Mouse (Mus musculus) NIH3T3 (cell line): ENCODE measurements at regions not wholly inside any gene's neighbourhood (a gene's known extent, or its start where the extent isn't known, plus 50 kb on each side); places are given as distances from the start of the nearest gene placed in this dataset.
"Not testable (repeated sequence)": the region's sequence is repeated elsewhere in the genome, so short reads cannot be mapped to it uniquely, and the experiment has no call there.

ENCODE experiments used
- DNase-seq: peaks from one replicate; pipeline ENCODE4 v3.0.0-alpha.2; 2012; ENCODE audit warnings: low read depth

DNA sequence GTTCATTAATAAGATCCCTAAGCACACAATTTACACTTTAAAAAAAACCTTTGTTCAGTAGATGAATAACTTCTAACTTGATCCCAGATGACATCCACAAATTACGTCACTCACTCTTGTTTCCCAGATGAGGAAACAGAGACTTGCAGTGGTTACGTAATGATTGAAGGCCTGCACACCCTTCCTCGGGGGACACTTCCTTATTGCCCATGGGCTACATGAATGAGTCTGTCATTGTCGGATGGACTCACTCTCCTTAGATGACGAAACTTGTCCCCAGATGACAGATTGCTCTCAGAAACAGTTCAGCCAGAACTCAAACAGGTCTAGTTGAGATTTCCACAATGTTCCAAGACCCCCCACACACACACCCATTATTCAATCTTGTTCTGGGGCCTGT lies 111.4 kb upstream of the Dyrk2 start:
- DNase-seq = peak; percentile 44

DNA sequence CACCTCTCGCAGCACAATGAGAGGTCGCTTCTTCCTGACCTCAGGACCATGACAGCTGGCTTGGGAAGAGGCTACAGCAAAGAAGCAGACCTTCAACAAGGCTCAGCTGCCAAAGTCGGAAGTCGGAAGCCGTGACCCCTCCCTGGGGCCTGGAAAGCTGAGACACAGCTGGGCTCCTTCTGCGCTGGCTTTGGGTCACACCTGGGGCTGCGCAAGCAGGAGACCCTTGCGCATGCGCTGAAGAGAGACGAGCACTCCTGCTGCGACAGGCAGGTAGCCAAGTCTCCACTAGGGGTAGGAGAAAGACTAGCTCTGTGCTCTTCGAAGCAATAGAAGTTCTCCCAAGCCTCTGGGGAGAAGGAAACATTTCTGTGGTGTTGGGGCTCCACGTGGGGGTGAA lies 109.3 kb upstream of the Dyrk2 start:
- no peak for DNase-seq

DNA sequence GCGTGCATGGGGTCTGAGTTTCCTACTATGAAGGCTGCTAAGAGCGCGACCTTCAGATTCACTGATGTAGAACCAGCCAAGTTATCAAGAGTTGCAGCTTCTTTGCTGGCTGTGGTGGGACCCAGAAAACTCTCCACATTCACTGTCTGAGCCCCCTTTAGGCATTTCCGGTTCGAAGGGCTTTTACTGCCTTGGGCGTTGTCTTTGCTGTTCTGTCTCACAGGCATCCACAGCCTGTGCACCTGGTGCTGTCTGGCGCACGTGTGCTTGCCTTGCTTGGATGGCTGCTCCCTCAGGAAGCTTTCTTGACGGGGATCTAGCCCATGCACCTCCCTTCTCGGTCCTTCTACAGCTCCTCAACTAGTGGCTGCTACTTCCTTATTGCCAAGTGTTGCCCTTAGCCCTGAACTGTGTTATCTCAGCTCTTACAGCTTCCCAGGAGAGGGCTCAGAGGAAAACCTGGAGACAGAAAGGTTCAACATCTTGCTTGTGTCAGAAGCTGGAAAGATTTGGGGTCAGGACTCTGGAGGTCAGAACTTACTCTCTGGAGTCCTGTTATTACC lies 108.3 kb upstream of the Dyrk2 start:
- no peak for DNase-seq

DNA sequence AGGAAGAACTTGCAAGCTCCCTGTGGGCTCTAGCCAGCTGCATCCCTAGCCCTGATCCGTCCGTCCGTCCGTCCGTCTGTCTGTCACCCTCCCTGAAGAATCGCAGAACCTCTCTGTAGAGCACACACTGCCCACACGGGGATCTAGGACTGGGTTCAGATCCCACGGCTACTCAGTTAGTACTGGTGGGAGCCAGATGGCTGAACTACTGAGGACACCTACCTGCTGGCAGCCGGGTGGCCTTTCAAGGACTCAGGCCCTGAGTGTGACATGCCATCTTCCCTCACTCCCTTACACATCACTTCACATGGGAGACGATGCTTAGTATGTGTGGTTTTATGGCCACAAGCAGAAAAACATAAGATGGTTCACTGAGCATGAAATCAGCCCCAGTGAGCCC lies 106.4 kb upstream of the Dyrk2 start:
- no peak for DNase-seq

DNA sequence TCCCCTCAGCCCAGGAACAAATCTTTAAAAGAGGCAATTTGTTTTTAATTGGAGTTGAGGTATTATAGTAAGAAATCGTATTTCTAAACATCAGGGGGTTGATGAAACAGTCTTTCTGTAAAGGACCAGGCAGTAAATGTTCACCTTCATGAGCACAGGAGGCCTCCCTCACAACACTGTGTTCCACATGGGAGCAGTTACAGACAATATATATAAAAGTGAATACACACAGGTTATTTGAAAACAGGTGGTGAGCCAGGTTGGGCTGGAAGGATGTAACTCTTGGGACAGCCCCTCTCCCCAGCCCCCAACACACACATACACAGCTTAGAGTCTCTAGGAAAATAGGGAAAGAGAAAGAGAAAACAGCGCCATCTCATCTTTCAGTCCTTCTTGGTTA lies 105.8 kb upstream of the Dyrk2 start:
- DNase-seq = no peak

DNA sequence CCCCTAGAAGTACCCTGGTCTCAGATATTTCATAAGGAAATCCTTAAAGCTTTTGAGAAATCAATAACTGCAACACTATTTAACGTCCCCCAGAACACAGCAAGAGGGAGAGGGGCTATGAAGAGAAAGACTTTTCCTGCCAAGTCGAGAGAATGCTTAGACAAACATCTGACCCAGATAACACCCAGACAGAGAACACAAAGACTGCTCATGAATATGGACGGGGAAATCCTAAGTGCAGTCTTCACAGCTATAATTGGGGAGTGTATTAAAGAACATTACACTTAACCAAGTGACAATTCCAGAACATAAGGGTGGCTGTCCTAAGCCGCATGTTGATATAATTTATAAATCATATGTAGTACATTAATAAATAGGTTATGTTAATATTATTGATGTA lies 103.3 kb upstream of the Dyrk2 start:
- DNase-seq = no peak

DNA sequence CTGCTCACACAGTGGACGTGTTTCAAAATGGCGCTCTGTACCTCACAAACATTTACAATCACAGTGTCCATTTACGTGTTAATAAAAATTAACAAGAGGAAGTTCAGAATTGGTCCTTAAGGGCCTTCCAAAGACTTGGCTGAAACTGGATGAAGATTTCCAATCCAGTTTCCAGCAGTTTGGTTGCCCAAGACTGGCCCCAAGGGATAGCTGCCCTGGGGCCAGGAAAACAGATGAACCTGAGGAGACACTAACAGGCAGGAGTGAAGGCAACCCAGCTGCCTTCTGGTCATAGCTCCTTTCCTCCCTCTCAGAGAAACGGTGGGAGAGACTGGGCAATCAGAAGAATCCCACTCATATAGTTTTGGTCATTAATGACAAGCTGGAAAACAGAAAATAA lies 102.6 kb upstream of the Dyrk2 start:
- DNase-seq = no peak

DNA sequence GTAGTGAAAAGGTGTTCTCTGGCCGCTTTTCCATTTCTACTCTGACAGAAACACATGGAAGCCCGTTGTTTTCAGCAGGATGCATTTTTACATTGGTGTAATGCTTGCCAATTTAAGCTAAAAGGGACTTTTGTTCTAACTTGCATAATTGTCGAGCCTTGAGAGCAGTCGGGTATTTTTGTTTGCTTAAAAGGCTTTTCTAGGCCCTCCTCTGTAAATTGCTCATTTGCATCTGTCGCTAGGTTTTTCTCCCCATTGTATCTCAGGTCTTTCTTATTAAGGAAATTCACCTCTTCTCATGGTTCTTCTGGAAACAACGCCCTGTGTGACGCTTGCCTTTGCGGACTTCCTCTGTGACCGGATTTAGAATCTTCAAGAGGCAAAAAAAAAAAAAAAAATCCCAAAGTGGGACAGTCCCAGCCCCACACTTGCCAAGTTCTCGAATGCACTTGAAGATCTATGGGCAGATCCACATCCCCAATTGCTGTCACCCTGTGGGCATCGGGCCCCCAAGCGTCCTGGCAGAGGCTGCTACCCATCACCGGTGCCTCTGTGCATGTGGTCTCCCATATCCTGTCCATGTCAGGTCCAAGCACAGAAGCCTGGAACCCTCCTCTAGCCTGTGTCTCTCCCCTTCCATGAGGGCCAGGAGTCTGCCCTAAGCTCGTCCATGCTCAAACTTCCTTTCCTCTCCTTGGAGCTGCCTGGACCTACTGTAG lies 100.6 kb upstream of the Dyrk2 start:
- no peak for DNase-seq

DNA sequence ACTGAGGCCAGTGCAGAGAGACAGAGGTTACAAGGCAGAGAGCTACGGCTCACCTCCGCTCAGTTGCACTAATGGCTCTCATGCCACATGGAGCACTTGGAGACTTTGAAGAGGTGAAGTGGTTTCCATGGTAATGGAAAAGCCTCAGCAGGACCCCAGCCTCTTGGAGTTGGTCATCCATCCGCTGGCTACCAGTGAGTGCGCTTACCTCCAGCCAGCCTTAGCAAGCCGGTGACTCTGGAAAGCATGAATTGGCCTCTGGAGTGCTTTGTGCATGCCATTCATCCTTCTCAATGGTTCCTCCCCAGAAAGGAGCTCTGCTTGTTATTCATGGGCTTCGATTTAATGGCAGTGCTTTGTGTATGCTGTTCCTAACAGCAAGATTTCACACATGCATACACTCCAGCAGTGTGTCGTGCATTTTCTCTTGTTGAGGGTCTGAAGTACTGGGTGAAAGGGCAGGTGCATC lies 91.7 kb upstream of the Dyrk2 start:
- DNase-seq = no peak

DNA sequence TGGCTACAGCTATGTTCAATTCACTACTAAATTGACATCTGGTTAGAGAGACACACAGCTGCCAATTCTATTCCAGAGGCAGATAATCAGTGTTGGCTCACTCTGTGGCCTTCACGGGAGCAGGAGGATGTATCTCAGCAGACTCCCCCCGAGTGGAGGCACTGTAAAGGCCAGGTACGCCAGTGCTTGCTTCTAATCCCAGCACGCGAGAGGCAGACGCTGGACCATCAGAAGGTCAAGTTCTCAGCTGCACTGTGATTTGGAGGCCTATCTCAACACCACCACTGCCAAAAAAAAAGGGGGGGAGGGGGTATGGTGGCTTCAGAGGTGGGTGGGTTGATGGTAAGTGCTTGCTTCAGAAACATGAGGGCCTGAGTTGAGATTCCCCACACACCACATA lies 90.1 kb upstream of the Dyrk2 start:
- DNase-seq = no peak

DNA sequence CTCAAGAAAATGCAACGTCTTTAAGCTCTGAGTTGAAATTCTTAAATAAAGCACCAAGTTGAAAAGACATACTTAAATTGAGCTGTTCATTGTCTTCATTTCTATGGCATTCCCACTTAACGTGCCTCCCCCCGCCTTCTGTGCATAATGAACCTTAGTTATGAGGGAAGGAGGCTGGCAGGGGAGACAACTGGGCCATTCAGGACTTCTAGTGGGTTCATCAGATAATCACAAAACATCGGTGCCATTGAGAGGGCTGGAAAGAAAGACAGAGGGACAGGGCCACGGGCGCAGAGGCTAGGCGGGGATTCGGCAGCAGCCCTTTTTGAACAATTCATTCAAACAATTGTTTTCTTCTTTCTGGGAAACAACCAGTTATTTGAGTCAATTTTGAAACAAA lies 89.6 kb upstream of the Dyrk2 start:
- no peak for DNase-seq

DNA sequence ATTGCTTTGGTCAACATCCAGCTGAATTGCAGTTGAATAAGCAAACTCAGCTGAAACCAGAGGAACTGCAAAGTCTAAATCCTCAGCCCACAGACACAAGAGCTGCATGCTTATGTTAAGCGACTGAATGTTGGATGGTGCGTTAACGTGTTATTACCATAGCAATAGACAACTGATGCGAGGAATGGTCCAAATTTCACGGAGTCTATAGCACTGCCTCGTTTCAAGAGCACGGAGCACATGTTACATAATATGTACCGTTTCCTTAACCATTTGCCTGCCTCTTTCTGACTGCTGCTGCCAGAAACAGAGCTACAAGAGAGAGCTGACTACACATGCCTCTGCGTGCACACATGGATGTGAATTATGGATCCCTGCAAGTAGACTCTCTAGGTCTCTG lies 86.3 kb upstream of the Dyrk2 start:
- no peak for DNase-seq

DNA sequence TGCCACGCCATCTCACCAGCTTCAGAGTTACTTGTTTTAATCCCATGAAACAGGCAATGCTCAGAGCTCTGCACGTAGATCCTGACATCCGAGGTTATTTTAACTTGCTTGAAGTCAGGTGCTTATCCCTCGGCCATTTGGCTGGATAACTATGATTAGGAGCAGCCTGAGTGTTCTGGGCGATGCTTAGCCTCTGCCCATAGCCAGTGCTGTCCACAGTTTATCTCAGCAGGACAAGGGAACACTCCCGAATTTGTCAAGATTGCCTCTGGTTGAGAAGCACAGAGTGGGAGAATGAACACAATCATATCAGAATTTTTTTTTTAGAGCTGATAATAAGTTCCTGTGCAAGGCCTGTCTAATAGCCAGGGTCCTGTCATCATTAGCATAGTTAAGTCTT lies 83.4 kb upstream of the Dyrk2 start:
- no peak for DNase-seq

DNA sequence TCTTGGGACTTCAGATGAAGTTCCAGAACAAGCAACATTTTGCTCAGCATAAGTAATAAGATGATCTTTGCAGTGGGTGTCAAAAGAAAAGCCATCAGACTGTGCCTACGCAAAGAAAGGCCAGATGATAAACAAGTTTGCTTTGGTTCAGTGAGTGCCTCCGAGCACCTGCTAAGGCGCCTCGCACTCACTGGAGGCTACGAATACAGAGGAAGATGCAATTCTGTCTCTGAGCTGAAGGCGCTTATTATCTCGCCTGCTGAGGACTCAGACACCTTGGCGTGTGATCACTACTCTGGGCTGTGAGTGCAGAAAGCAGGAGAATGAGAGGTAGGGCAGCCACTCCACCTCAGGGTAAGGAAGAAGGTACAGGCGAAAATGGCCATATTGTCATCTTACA lies 82.7 kb upstream of the Dyrk2 start:
- DNase-seq = no peak

DNA sequence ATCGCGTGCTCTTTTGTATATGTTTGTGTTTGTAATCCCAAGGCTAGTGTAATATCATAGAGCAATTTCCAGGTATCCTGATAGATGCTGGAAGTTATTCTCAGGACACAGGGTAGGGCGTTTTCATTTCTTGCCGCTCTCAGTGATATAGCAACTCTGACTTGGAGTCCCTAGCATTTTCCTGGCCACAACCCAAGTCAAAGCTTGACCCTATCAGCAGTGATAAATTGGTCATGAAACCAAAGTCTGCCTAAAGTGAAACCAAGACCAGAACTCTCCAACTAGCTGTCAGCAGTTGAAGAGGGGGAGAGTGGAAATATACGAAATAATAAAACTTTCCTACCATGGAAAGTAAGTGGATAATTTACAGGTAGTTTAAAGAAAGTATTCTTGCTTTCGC lies 77.7 kb upstream of the Dyrk2 start:
- DNase-seq = peak; percentile 91

DNA sequence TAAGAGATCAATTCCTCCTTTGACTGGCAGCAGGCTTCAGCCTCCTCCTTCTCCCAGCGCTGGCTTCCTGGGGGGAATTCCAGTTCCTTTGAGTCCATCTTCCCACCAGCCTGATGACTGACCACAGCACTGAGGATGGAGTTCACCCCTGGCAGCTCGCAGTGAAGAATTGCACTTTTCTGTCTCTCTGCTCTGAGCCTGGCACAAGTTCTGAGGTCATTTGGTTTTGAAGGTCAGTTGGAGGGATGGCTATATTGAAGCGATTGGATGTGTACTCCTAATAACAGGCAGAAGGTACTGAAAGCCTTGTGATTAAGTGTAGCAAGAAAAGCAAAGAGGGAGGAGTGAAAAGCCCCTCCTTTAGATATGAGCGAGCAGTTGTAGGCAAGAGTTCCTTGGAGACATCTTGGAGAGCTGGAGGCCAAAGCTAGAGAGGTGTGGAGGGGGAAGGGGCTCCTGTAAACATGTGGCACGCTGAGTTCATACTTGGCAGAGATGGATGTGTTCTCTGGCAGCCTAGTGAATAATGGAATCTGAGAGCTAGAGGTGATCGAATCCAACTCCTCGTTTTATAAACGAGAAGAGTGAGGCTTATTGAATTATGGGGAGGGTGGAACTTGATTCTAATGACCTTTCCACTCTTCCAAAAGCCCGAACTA lies 77.1 kb upstream of the Dyrk2 start:
- peak; percentile 88 for DNase-seq

DNA sequence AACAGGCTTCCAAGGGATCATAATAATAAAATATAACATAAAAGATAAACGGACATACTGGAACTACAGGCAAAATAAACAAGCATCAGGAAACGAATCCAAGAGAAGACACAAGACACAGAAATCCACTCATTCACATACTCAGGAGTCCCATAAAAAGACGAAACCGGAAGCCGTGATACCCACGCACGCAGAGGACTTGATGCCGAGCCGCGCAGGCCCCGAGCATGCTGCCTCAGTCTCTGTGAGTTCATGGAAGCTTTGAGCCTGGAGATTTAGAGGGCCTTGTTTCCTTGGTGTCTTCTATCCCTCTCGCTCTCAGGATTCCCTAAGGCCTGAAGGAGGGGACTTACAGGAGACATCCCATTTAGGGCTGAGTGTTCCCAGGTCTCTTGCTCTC lies 57.3 kb upstream of the Dyrk2 start:
- DNase-seq = no peak

DNA sequence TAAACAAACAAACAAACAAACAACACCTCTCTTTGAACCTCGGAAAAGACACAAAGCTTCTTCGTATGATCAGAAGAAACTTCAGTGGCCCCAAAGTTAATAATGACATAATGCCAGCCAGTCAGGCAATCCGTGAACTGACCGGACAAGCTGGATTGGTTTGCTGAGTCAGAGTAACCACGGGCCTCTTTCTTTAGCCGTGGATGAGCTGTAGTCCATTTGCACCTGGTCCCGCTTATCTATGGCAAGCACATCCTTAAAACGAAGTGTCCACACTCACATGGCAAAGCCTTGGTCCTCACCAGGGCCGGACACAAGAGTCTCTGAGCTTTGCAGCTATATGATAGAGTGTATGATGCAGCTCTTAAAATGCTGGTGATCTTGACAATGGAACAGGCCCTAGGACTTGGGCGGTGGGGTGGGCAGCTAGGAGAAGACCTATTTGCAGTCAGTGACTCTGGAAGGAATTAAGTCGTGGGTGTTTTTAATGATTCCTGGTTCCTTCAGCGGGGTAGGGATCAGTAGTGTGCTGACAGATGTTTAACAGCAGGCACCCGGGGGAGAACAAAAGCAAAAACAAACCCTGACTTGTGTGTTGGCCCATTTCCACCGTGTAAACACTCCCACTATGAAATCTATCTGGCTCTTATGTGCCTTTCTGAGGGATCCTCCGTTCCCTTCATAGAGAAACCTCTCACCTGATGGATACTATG lies 53.6 kb upstream of the Dyrk2 start:
- peak; percentile 58 for DNase-seq

DNA sequence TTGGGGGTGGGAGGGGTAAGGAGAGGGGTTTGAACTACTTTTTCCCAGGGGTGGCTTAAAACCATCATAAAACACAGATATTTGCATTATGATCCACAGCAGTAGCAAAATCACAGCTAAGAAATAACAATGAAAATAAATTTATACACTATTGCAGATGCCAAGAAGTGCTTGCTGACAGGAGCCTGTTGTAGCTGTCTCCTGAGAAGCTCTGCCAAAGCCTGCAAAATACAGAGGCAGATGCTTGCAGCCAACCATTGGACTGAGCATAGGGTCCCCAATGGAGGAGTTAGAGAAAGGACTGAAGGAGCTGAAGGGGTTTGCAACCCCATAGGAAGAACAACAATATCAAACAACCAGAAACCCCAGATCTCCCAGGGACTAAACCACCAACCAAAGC lies 52.1 kb upstream of the Dyrk2 start:
- not testable (repeated sequence) for DNase-seq
